Mouse (Mus musculus): ENCODE results near the gene Enho. TPM values are rescaled to one million over a fixed set of nuclear protein-coding genes. Genes with fewer than 3 reads are reported as not detected.
A peak's percentile ranks its signal among the peaks of the same experiment; 100 is the strongest.

The Enho gene
- total RNA-seq, 2 experiments from 2014 or later = 70.3 to 78.4 TPM

DNA sequence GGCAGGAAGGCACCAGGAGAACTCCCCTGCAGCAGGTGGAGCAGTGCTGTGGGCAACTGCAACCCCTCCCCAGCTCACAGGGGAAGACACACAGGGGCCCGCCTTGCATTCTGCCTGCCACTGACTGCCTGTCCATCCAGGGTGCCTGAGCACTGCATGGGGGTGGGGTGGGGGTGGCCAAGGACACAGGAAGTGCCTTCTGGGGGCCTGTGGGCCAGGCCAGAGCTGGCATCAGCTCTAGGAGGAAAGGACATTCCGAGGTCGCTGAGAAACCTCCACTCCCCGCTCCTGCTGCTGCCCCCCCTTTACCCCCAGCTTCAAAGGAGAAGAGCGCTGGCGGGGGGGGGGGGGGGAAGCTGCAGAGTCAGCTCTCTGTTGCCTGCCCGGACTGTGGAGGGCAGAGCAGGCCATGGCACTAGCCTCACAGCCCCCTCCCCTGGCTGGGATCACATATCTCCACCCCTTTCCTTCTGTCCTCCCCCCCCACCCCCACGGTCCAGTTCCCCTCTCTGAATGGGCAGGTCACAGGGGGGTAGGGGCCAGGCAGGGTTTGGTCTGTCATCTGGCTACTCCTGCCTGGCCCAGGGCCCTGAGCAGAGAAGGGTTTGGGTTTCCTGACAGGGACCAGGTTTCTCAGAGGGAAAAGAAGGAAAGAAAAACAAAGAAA is 25.0 kb upstream of the Enho start:
- DNase-seq = no peak
- intact Hi-C loops (cut with DNase I) = no loop called here

DNA sequence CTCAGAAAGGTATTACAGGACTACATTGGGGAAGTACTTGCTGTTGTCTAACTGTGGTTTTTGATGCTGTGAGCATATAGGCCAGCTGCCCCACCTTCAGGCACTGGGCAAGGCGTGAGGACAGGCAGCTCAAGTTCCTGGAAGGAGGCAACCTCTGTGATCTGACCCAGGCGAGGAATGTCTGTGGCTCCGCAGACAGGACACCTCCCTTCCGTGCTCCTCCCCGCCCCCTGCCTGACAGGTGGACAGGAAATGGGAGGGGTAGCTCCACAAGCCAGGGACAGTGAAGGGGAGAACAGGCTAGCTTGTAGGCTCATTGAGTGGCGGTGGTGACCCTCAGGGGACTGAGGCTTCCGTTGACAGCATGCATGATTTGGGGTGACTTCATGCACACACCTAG is 24.4 kb upstream of the Enho start:
- no peak for DNase-seq
- intact Hi-C loops (cut with DNase I) = no loop called here

DNA sequence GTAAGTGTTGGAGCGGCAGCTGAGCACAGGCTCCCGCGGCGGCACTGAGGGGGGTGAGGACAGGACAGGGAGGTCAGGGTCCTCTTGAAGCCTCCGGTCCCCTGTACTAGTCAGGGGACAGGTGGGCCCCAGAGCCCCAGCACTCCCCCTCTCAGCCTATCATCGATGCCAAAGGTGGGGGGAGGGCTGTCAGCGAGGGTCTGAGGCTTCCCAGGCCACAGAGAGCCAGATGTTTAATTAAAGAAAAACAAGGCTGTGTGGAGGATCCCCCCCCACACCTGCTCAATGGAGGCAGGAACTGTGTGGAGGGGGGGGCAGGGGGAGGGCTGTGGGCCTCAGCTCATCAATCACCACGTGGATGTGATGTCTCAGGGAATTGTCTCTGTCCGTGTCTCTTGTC is 23.5 kb upstream of the Enho start:
- intact Hi-C loops (cut with DNase I) = no loop called here

GRCm38 (mm10) chr4:41662723-41663122 is 22.6 kb upstream of the Enho start:
- intact Hi-C loops (cut with DNase I) = no loop called here
- DNase-seq = no peak

More for the DNA sequence above, 23.5 kb upstream of the Enho start:
- no peak for DNase-seq

GRCm38 (mm10) chr4:41660851-41661430 is 20.8 kb upstream of the Enho start:
- peak; percentile 59 for DNase-seq
- intact Hi-C loops (cut with DNase I) = no loop called here

- intact Hi-C loops (cut with DNase I) = no loop called here
Observed at GRCm38 (mm10) chr4:41659556-41659955, 19.4 kb upstream of the Enho start.

GRCm38 (mm10) chr4:41658566-41659384 is 18.7 kb upstream of the Enho start:
- DNase-seq = no peak
- intact Hi-C loops (cut with DNase I) = no loop called here

More at GRCm38 (mm10) chr4:41659556-41659955, 19.4 kb upstream of the Enho start:
- DNase-seq = no peak

DNA sequence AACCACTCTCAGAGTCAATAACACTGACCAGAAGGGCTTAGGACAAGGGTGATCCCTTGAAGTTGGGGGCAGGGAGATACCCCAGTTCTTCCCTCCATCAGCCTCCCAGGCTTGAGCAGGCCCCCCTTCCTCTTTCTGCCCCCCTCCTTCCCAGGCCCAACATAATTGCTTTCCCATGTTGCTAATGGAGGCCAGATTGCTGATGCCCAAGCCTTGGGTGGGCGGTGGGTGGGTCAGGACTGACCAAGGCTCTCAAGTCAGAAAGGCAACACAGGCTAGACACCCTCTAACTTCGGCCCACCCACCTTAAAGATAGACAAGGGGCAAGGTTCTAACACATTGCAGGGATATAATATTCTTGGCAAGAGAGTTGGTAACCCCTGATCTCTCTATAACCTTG is 15.4 kb upstream of the Enho start:
- intact Hi-C loops (cut with DNase I) = no loop called here

DNA sequence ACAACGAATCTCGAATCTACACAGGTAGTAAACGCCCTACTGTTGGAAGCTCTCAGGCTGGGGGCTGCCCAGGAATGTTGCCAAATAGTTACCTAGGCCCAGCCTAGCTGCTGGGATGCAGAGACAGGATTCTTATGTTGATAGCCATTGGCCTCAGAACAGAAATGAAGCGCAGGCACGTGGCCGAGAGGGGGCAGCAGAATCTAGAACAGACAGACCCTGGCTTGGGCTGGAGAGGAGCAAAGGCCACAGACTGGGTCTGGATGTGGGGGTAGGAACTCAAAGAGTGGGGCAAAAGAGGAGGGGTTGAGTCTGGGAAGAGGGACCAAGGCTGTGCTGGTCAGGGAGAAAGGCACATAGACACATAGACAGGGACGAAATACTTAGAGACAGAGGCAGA is 14.1 kb upstream of the Enho start:
- intact Hi-C loops (cut with DNase I) = no loop called here
- peak; percentile 79 for DNase-seq

More for the DNA sequence above, 15.4 kb upstream of the Enho start:
- no peak for DNase-seq

- intact Hi-C loops (cut with DNase I) = no loop called here
Observed at GRCm38 (mm10) chr4:41653730-41654129, 13.6 kb upstream of the Enho start.

DNA sequence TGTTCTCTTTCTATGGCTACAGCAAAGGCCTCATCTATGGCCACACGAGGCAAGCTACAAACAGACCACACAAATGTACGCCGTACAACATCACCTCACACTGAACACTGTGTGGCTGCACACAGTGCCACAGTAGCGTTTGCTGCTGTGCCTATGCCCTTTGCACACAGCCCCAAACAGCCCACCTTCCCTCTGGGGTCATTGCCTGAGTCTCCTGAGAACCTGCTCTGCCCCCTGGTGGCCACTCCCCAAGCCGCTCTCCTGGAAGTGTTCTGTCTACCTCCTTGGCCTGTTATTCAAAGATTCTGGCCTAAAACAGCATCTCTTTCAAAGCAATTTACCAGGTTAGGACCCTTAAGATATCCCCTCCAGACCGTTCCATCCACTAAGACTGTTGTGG is 13.2 kb upstream of the Enho start:
- peak; percentile 87 for DNase-seq
- intact Hi-C loops (cut with DNase I) = no loop called here

More at GRCm38 (mm10) chr4:41653730-41654129, 13.6 kb upstream of the Enho start:
- no peak for DNase-seq

DNA sequence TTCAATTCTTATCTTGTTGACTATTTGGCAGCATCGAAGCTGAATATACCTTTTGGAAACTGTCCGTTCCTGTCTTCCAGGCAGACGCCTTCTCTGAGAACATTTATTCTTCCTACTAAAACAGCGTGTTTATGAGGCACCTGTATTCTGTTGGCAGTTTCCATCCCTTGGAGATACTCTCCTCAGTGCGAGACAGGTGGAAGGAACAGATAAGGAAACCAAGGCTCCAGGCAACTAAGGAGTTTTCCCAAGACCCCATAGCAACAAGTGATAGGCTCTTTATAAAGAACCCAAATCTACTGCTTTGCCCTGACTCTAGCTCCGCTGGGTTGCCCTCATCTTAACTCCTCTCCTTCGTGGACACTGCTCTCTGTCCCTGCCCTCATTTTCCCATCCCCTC is 8.5 kb upstream of the Enho start:
- no peak for DNase-seq
- intact Hi-C loops (cut with DNase I) = no loop called here

- intact Hi-C loops (cut with DNase I) = no loop called here
- DNase-seq = no peak
Observed at GRCm38 (mm10) chr4:41648157-41648556, 8.0 kb upstream of the Enho start.

DNA sequence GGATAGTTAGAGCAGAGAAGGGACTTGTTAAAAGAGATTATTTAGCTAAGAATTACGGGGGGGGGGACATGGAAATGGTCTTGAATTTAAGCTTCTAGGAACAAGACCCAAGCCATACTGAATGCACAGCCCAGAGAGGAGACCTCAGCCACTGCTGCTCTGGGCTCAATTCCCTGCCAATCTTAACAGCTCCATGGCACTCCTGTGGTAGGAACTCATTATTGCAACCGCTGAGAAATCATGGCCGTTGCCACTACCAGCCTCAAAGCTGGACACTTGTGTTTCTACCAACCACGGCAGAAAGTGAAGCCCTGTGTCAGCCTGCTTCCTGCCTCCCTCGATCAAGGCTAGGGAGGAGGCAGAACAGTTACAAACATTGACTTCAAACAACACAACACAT is 5.4 kb upstream of the Enho start:
- DNase-seq = peak; percentile 53
- intact Hi-C loops (cut with DNase I) = no loop called here

GRCm38 (mm10) chr4:41641199-41641822 is 1.2 kb upstream of the Enho start:
- no peak for DNase-seq
- intact Hi-C loops (cut with DNase I) = no loop called here

GRCm38 (mm10) chr4:41639214-41639841 is 796 bp downstream of the Enho start:
- DNase-seq = no peak

DNA sequence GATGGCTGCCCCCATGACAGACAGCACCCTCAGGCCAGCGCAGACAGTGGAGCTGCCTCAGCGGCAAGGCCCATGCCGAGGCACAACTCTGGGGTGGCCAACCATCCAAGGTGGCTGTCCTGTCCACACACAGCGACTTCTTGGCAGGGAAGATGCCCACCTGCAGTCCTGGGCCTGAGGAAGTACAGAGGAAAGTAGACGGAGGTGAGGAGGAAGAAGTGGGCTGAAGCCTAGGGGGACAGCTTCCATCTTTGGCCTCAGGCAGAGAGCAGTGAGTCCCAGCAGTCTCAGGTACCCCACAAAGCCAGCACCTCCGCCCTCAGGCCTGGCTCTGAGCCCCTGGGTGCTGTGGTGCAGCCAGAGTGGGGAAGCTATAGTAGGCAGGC is 1.3 kb downstream of the Enho start:
- DNase-seq = no peak
- intact Hi-C loops (cut with DNase I) = no loop called here

More at GRCm38 (mm10) chr4:41639214-41639841, 796 bp downstream of the Enho start:
- intact Hi-C loops (cut with DNase I) = no loop called here

- DNase-seq = no peak
- intact Hi-C loops (cut with DNase I) = no loop called here
Observed at GRCm38 (mm10) chr4:41638186-41638731, 1.9 kb downstream of the Enho start.

DNA sequence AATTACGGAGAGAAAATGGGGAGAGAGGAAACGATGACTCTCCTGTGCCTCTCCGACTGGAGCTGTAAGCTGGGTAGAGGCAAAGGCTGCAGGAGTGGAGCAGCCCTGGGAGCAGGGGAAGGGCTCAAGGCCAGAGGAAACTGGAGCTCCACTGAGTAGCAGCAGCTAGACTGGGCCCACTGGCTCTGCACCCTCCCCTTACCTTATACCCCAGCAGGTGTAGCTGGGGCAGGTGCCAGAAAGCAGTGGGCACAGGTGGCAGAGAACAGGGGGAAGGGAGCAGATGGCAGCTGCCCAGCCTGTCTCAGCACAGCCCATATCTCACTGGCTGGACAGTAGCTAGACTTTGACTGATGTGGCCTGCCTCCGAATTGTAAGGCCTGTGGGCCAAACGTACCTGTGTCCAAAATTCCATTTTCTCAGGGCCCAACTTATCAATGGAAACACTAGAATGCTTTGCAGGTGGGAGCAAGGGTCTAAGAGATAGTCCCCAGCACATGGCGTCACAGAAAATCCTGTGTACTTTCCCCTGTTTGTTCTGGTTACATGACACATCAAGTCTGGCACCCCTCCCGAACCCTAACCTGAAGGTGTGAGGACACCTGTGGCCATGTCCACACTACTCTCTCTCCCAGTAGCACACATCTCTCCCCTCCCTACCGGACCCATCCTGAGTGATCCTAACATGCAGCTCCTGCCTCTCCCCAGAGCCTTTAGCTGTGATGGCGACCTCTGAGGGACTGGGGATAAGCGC is 3.1 kb downstream of the Enho start:
- intact Hi-C loops (cut with DNase I) = no loop called here
- DNase-seq = peak; percentile 78

GRCm38 (mm10) chr4:41636366-41636765 is 3.8 kb downstream of the Enho start:
- no peak for DNase-seq
- intact Hi-C loops (cut with DNase I) = no loop called here

All from left cerebral cortex, postnatal 4 days (tissue).